Mouse (Mus musculus): ENCODE measurements around the gene Zfp46. TPM values are rescaled to one million over a fixed set of nuclear protein-coding genes. Genes with fewer than 3 reads are reported as not detected.
A peak's percentile ranks its signal among the peaks of the same experiment; 100 is the strongest.

Gene Zfp46
- polyA plus RNA-seq, 1 experiment = 23.2 TPM

DNA sequence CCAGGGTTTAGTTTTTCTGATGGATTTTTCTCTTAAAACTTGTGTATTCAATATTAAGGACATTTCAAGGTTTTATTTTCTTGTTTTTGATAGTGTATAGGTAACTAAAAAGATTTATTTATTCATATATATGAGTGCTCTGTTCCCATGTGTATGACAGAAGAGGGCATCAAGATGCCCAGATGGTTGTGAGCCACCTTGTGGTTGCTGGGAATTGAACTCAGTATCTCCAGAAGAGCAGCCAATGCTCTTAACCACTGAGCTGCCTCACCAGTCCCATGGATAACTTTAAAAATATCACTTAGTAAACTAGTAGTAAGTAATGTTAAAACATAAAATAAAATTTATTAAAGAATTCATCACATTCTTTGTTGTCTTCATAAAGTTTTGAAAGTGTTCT is 43.6 kb downstream of the Zfp46 start:
- peaks cover 6% of the 10 kb centered on the region; the same call in 1 of the 2 replicates for H3K4me1 ChIP-seq (ENCODE audit: control insufficient read depth, insufficient read depth, low read length)
- H3K27ac ChIP-seq (ENCODE audit: insufficient read depth, low read length) = no peak overlapping the region
- no peak overlapping the region for H3K4me3 ChIP-seq (ENCODE audit: insufficient read depth, low read length)
- TF ChIP-seq POLR2A (IDR thresholded peaks at IDR 0.05; ENCODE audit: low read depth, low read length) (no peak), CTCF (IDR thresholded peaks at IDR 0.05; ENCODE audit: borderline replicate concordance, insufficient read depth, low read length) (no peak)

GRCm38 (mm10) chr4:136331709-136332108 is 47.2 kb downstream of the Zfp46 start:
- H3K27ac ChIP-seq (ENCODE audit: insufficient read depth, low read length) = no peak overlapping the region
- peaks cover 6% of the 10 kb centered on the region for H3K4me1 ChIP-seq (ENCODE audit: control insufficient read depth, insufficient read depth, low read length)
- no peak overlapping the region for H3K4me3 ChIP-seq (ENCODE audit: insufficient read depth, low read length)
- TF ChIP-seq CTCF (IDR thresholded peaks at IDR 0.05; ENCODE audit: borderline replicate concordance, insufficient read depth, low read length) (no peak), POLR2A (IDR thresholded peaks at IDR 0.05; ENCODE audit: low read depth, low read length) (no peak)

- TF ChIP-seq POLR2A (IDR thresholded peaks at IDR 0.05; ENCODE audit: low read depth, low read length) (no peak), CTCF (IDR thresholded peaks at IDR 0.05; ENCODE audit: borderline replicate concordance, insufficient read depth, low read length) (no peak)
- Histone ChIP-seq H3K27ac (ENCODE audit: insufficient read depth, low read length) (peak overlapping the region; percentile 90), H3K4me3 (ENCODE audit: insufficient read depth, low read length) (no peak overlapping the region), H3K4me1 (ENCODE audit: control insufficient read depth, insufficient read depth, low read length) (peaks cover 6% of the 10 kb centered on the region)
Observed at GRCm38 (mm10) chr4:136333191-136333590, 48.7 kb downstream of the Zfp46 start.

GRCm38 (mm10) chr4:136335065-136335464 is 50.6 kb downstream of the Zfp46 start:
- Histone ChIP-seq H3K27ac (ENCODE audit: insufficient read depth, low read length) (no peak overlapping the region), H3K4me1 (ENCODE audit: control insufficient read depth, insufficient read depth, low read length) (peaks cover 6% of the 10 kb centered on the region), H3K4me3 (ENCODE audit: insufficient read depth, low read length) (no peak overlapping the region)
- TF ChIP-seq POLR2A (IDR thresholded peaks at IDR 0.05; ENCODE audit: low read depth, low read length) (no peak), CTCF (IDR thresholded peaks at IDR 0.05; ENCODE audit: borderline replicate concordance, insufficient read depth, low read length) (no peak)

DNA sequence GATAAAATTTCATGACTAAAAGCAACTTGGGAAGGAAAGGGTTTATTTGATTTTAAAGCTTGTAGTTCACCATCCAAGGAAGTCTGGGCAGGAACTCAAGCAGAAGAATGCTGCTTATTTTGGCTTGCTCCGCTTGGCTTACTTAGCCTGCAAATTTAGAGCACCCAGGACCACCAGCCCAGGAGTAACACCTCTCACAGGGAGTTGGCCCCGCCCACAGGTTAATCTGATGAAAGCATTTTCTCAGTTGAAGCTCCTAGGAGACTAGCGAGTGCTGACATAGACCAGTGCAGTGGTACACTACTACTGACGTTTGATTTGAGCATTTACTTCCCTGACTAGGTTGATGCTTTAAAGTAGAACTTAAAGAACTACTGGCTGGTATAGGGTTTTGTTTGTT is 52.6 kb downstream of the Zfp46 start:
- TF ChIP-seq CTCF (IDR thresholded peaks at IDR 0.05; ENCODE audit: borderline replicate concordance, insufficient read depth, low read length) (no peak), POLR2A (IDR thresholded peaks at IDR 0.05; ENCODE audit: low read depth, low read length) (no peak)

More for the DNA sequence above, 52.6 kb downstream of the Zfp46 start:
- Histone ChIP-seq H3K27ac (ENCODE audit: insufficient read depth, low read length) (no peak overlapping the region), H3K4me3 (ENCODE audit: insufficient read depth, low read length) (no peak overlapping the region), H3K4me1 (ENCODE audit: control insufficient read depth, insufficient read depth, low read length) (peaks cover 5% of the 10 kb centered on the region)

Other genes starting within 250 kb of the Zfp46 start
- gene Rpl11, start 231.3 kb upstream of the Zfp46 start, polyA plus RNA-seq (2011; ENCODE audit: insufficient read length, low read depth, missing spikeins) = 1,040 and 1,174 TPM in 2 replicates
- gene Id3, start 141.2 kb upstream of the Zfp46 start, polyA plus RNA-seq (2011; ENCODE audit: insufficient read length, low read depth, missing spikeins) = 201 and 239 TPM in 2 replicates
- 0.78 and 1.1 TPM in 2 replicates for gene E2f2, start 112.3 kb upstream of the Zfp46 start, polyA plus RNA-seq (2011; ENCODE audit: insufficient read length, low read depth, missing spikeins)
- gene Asap3, start 78.3 kb upstream of the Zfp46 start, polyA plus RNA-seq (2011; ENCODE audit: insufficient read length, low read depth, missing spikeins) = 7.0 and 8.5 TPM in 2 replicates
- 13.1 and 15.6 TPM in 2 replicates for gene Tcea3, start 37.0 kb upstream of the Zfp46 start, polyA plus RNA-seq (2011; ENCODE audit: insufficient read length, low read depth, missing spikeins)
- 88.0 and 105 TPM in 2 replicates for gene Hnrnpr, start 26.3 kb downstream of the Zfp46 start, polyA plus RNA-seq (2011; ENCODE audit: insufficient read length, low read depth, missing spikeins)
- not detected in 2 replicates for gene Htr1d, start 138.8 kb downstream of the Zfp46 start, polyA plus RNA-seq (2011; ENCODE audit: insufficient read length, low read depth, missing spikeins)
- gene 6030445D17Rik, start 177.6 kb downstream of the Zfp46 start, polyA plus RNA-seq (2011; ENCODE audit: insufficient read length, low read depth, missing spikeins) = not detected in 2 replicates
- 58.5 and 59.4 TPM in 2 replicates for gene Luzp1, start 185.1 kb downstream of the Zfp46 start, polyA plus RNA-seq (2011; ENCODE audit: insufficient read length, low read depth, missing spikeins)

All from embryonic fibroblast, embryonic 13.5 days (primary cell).